Mouse (Mus musculus) intestine, embryonic 16.5 days (tissue): ENCODE data around the gene Epha5. TPM values are rescaled to one million over a fixed set of nuclear protein-coding genes. Genes with fewer than 3 reads are reported as not detected.

ENCODE experiments used
- ATAC-seq: fragments of 200-750 bp; cut with Nextera tagmentation; 2 replicates; pipeline ENCODE4 v1.8.0; 2017; ENCODE audit warnings: moderate TSS enrichment, moderate library complexity
- H3K27ac ChIP-seq: fragments of 300-500 bp; sonication (generic); 2 replicates; pipeline ENCODE4 v1.5.1; 2014; ENCODE audit warnings: mild to moderate bottlenecking, low read length
- H3K27me3 ChIP-seq: fragments of 300-500 bp; sonication (generic); replicated peaks from 2 replicates; pipeline ENCODE4 v1.6.1; 2014; ENCODE audit warnings: low read length, control low read depth, mixed read lengths; ENCODE audit not compliant: control insufficient read depth, insufficient read depth
- H3K36me3 ChIP-seq: fragments of 300-500 bp; sonication (generic); 2 replicates; pipeline ENCODE4 v1.6.1; 2014; ENCODE audit warnings: low read length, control low read depth; ENCODE audit not compliant: control insufficient read depth, insufficient read depth
- H3K4me1 ChIP-seq: fragments of 300-500 bp; sonication (generic); 2 replicates; pipeline ENCODE4 v1.6.1; 2014; ENCODE audit warnings: low read length, control low read depth, mixed read lengths; ENCODE audit not compliant: control insufficient read depth, insufficient read depth
- H3K4me2 ChIP-seq: fragments of 300-500 bp; sonication (generic); 2 replicates; pipeline ENCODE4 v1.6.1; 2014; ENCODE audit warnings: low read depth, low read length, control low read depth
- H3K4me3 ChIP-seq: fragments of 300-500 bp; sonication (generic); 2 replicates; pipeline ENCODE4 v1.5.1; 2014; ENCODE audit warnings: mild to moderate bottlenecking, low read length
- H3K9ac ChIP-seq: fragments of 300-500 bp; sonication (generic); 2 replicates; pipeline ENCODE4 v1.6.1; 2014; ENCODE audit warnings: low read depth, low read length
- H3K9me3 ChIP-seq: fragments of 300-500 bp; sonication (generic); 2 replicates; pipeline ENCODE4 v1.6.1; 2016; ENCODE audit warnings: low read length, control low read depth; ENCODE audit not compliant: control insufficient read depth
- WGBS: fragments of 180-500 bp; shearing (Covaris S2); extraction: QIAGEN DNeasy Blood & Tissue Kit; methylation state at CpG from one replicate; pipeline ENCODE4 v1.1.7; 2014; 5-methylcytosine and 5-hydroxymethylcytosine counted together
- polyA plus RNA-seq: library from polyadenylated mRNA; unstranded; fragments of >200 nt; fragmentation: Nextera tagmentation; extraction: Ambion mirVana; gene quantifications from 2 replicates; pipeline ENCODE4 v1.2.1, GENCODE M21; 2015

Gene Epha5
- polyA plus RNA-seq, 1 experiment from 2014 or later: 0.70 TPM

DNA sequence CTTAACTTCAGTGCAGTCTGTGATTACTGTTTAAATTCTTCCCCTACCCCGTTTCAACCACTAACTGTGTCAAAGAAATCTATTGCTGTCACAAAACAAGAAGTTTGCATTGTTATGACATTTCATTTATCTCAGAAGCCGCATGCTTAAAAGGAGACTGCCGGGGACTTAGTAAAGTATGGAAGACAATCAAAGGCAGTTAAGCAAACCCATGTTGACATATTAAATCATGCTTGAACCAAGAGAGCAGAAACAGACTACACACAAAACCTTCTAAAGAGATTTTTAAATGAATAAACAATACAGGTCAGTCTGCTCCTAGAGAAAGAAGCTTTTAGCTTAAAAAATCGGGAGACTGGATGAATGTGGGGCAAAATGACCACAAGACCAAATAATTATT, 97.0 kb downstream of the Epha5 start:
- Histone ChIP-seq H3K9me3 (no peaks in the 10 kb centered on the region), H3K27me3 (no peaks in the 10 kb centered on the region), H3K36me3 (no peaks in the 10 kb centered on the region), H3K27ac (no peak overlapping the region), H3K4me2 (no peak overlapping the region), H3K4me1 (no peaks in the 10 kb centered on the region), H3K9ac (no peak overlapping the region), H3K4me3 (no peak overlapping the region)
- WGBS: 42% methylated on average over 4 of the region's 4 CpGs
- no peak for ATAC-seq

DNA sequence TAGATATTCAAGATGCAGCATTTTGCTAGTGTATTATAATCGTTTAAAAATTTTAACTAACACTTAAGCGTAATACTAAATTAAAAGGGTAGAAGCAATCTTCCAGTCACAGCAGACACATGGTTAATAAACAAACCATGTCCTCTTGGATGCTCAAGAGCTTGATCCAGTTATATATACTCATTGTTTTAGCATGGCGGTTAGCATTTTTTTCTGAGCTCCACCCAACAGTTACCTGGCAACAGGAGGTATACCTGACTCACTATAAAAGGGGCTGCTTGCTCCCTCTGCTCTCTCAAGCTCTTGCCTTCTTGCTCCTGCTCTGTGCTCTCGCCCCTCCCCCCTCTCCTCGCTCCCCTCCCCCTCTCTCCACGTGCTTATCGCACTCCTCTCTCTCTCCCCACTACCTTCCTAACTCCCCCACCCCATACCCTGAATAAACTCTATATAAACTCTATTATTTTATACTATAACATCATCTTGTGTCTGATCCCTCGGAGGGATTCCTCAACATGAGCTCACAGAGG, 98.3 kb downstream of the Epha5 start:
- Histone ChIP-seq H3K36me3 (no peaks in the 10 kb centered on the region), H3K4me3 (no peak overlapping the region), H3K9ac (no peak overlapping the region), H3K4me1 (no peaks in the 10 kb centered on the region), H3K4me2 (no peak overlapping the region), H3K27me3 (no peaks in the 10 kb centered on the region), H3K27ac (no peak overlapping the region), H3K9me3 (no peaks in the 10 kb centered on the region)
- no peak for ATAC-seq
- WGBS: 44% methylated on average over 8 of the region's 8 CpGs

DNA sequence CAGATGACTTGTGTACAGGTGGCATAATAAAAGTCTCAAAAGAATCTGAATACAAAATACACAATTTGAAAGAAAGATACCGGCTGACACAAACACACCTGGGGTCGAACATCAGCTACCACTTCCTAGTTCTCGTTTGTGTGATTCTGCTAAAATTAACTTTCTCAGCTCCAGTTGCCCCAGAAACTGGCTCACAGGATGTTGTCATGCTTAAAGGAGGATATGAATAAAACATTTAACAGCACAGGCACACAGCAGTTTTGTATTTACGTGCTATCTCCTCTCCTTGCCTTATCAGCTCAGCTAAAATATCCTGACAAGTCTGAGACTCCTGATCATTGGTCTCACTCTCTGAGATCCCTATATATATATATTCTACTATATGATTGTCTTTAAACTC, 99.3 kb downstream of the Epha5 start:
- Histone ChIP-seq H3K4me1 (no peaks in the 10 kb centered on the region), H3K36me3 (no peaks in the 10 kb centered on the region), H3K27me3 (no peaks in the 10 kb centered on the region), H3K9ac (no peak overlapping the region), H3K4me2 (no peak overlapping the region), H3K4me3 (no peak overlapping the region), H3K27ac (no peak overlapping the region), H3K9me3 (no peaks in the 10 kb centered on the region)
- 72% methylated on average over 4 of the region's 4 CpGs for WGBS
- no peak for ATAC-seq

GRCm38 (mm10) chr5:84313619-84314018, 103.6 kb downstream of the Epha5 start:
- Histone ChIP-seq H3K4me3 (no peak overlapping the region), H3K27ac (no peak overlapping the region), H3K4me2 (no peak overlapping the region), H3K4me1 (no peaks in the 10 kb centered on the region), H3K9me3 (no peaks in the 10 kb centered on the region), H3K27me3 (no peaks in the 10 kb centered on the region), H3K36me3 (no peaks in the 10 kb centered on the region), H3K9ac (no peak overlapping the region)
- ATAC-seq: no peak
- WGBS: 78% methylated on average over 4 of the region's 4 CpGs

- H3K27me3 ChIP-seq: no peaks in the 10 kb centered on the region
- no peaks in the 10 kb centered on the region for H3K36me3 ChIP-seq
- H3K9ac ChIP-seq: no peak overlapping the region
- ATAC-seq: no peak
- no peak overlapping the region for H3K4me3 ChIP-seq
- no peaks in the 10 kb centered on the region for H3K9me3 ChIP-seq
- no peaks in the 10 kb centered on the region for H3K4me1 ChIP-seq
- WGBS: 42% methylated on average over 8 of the region's 8 CpGs
- H3K4me2 ChIP-seq: no peak overlapping the region
- H3K27ac ChIP-seq: no peak overlapping the region
These were observed 118.1 kb downstream of the Epha5 start for GRCm38 (mm10) chr5:84298878-84299736.

DNA sequence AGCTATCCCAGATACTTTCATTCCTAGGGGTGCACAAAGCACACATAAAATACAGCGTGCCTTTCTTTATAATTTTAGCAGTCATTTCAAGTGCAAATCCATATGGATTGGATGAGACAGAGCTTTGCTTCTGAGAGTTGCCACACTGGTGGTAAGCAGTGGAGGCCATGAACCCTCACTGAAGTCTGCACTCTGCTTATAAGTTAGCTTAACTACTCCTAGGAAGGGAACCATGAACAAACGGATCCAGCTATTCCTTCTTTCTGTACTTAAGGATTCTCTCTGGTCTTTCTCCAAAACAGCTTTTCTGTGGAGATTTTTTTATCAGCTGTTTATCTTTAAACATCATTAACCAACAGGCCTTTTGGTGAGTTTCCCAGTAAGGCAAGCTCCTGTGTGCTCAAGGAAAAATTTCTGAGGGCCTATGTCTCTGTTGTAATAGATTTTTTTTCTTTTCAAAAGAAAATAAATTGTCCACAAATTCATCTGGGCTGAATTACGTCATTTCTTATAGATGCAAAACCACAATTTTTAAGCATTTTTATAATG, 127.7 kb downstream of the Epha5 start:
- Histone ChIP-seq H3K4me3 (no peak overlapping the region), H3K9ac (no peak overlapping the region), H3K9me3 (no peaks in the 10 kb centered on the region), H3K27ac (no peak overlapping the region), H3K4me2 (no peak overlapping the region), H3K27me3 (no peaks in the 10 kb centered on the region), H3K36me3 (no peaks in the 10 kb centered on the region), H3K4me1 (no peaks in the 10 kb centered on the region)
- WGBS: 59% methylated on average over 3 of the region's 3 CpGs
- no peak for ATAC-seq

GRCm38 (mm10) chr5:84281290-84282017, 135.7 kb downstream of the Epha5 start:
- H3K27ac ChIP-seq: no peak overlapping the region
- no peak for ATAC-seq
- no peak overlapping the region for H3K4me2 ChIP-seq
- no peaks in the 10 kb centered on the region for H3K36me3 ChIP-seq
- no peaks in the 10 kb centered on the region for H3K4me1 ChIP-seq
- no peaks in the 10 kb centered on the region for H3K27me3 ChIP-seq
- no peak overlapping the region for H3K9ac ChIP-seq
- no peak overlapping the region for H3K4me3 ChIP-seq
- H3K9me3 ChIP-seq: no peaks in the 10 kb centered on the region
- WGBS: 81% methylated on average over 22 of the region's 22 CpGs

- Histone ChIP-seq H3K27ac (no peak overlapping the region), H3K9ac (no peak overlapping the region), H3K4me3 (no peak overlapping the region), H3K4me2 (no peak overlapping the region), H3K9me3 (no peaks in the 10 kb centered on the region), H3K27me3 (no peaks in the 10 kb centered on the region), H3K36me3 (no peaks in the 10 kb centered on the region), H3K4me1 (no peaks in the 10 kb centered on the region)
- ATAC-seq: no peak
- 89% methylated on average over 1 of the region's 1 CpGs for WGBS
These were observed 140.2 kb downstream of the Epha5 start for GRCm38 (mm10) chr5:84276996-84277395.

DNA sequence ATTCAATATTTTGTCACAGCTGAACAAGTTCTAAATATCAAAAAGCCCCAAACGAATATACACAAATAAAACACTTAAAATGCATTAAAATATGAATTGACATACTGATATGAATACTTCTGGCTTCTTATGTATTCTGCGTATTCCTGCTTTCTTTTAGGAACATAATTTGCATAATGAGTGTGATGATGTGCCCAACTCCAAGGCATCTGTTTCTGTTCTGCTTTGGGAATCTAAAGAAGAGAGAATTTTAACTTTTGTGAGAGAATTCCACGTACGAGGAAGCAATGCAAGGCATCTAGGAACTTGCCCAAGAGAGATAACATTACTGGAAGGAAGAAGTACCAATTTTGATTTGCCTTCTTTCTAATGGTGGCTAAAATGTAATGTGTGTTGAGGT, 151.8 kb downstream of the Epha5 start:
- Histone ChIP-seq H3K36me3 (no peaks in the 10 kb centered on the region), H3K9ac (no peak overlapping the region), H3K27ac (no peak overlapping the region), H3K27me3 (no peaks in the 10 kb centered on the region), H3K4me2 (no peak overlapping the region), H3K4me1 (no peaks in the 10 kb centered on the region), H3K9me3 (no peaks in the 10 kb centered on the region), H3K4me3 (no peak overlapping the region)
- 76% methylated on average over 4 of the region's 4 CpGs for WGBS
- ATAC-seq: no peak
